Mouse (Mus musculus): ENCODE results near the gene Chid1. TPM values are rescaled to one million over a fixed set of nuclear protein-coding genes. Genes with fewer than 3 reads are reported as not detected.

Chid1 gene
- total and polyA plus RNA-seq, 3 experiments: 37.4 to 69.2 (median 50.7) TPM

DNA sequence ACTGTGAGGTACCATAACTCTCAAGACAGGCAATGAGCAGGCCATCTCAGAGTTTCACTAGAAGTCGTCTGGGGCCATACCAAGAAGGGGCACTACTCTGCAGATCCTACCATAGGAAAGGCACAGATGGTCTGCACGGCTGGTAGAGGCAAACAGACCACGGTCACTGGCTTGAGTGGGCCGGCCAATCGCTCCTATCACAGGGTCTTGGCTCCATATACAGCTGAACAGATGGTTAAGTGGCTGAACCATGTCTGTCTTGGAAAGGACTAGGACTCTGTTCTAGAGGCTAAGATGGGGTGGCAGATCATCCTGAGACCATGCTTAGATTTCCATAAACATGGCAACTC lies 37.1 kb downstream of the Chid1 start:
- DNase-seq: no peak

DNA sequence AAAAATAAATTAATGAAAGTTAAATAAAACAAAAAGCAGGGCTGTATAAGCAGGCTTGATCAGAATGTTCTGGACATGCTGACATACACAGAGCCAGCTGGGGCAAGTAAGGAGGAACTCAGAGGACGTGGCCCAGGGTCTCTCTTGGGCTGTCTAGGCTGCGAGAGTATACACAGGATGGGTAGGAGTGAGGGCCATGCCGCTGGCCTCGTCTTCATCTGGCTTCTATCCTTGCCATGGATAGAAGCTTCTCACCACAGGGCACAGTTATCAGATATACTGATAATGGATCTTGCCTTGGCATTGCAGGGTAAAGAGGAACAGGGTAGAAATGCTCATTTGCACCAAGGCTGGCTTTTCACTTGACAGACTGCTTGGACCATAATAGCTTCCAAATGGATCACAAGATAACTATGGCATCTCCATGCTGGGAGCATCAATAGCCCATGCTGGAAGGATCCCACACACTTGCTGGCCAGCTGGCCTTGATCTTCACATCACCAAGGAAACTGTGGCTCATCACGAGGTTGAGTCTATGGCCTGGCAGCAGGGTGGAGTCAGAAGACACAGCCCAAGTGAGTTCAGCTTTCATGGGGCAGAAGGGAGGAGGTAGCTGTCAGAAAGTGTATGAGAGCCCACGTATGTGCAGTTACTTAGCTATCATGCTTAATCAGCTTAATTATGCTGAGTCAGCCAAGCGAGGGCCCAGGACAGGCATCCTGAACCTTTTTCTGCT lies 37.7 kb downstream of the Chid1 start:
- DNase-seq: peak; percentile 84

DNA sequence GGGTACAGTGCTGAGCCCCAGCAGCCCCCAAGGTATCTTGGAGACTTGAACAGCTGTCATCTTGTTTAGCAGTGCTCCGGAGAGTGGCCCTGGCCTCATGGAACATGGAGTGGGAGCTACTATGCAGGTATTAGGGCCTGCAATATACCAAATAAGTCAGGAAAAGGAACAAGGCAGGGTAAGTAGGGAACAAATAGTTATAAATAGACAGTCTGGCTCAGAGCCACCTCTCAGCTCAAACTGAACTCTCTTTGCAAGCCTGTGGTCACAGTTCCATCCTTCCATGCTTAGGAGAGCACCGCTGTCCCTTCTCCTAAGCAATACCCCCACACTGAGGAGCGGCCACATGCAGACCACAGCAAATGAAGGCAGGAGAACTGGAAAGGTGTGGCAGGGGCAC lies 42.1 kb downstream of the Chid1 start:
- DNase-seq: no peak

DNA sequence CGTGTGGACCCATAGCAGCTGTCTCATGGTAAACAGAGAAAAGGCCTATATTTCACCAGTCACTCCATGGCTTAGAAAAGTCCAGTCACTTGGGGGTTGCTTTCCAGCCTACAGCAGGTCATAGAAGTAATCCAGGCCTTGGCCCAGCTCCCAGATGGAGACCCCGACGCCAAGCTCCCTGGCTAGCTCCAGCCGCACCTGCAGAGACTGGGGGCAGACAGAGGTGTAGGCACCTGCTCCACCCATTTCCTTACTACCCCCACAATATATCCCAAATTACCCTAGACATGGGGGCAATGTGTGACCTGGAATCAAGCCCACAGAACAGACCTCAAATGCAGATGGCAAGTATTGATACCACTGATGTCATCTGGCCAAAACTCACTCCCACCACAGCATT lies 43.7 kb downstream of the Chid1 start:
- no peak for DNase-seq

DNA sequence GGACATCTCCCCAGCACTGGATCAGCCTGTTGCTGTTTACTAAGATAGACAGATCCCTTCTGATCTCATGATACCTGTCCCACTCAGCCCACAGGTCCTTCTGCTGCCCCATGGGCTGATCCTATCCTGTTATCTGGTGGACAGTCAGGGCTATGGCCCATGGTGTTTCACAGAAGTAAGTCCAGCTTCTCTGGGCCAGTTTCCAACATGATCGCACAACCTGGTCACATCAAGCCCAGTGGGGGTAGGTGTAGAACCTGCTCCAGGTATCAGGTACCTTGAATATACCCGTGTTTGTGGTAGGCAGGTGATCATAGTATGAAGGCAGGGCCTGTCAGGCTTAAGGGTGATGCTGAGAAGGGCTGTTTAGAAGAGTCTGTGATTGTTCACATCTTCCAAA lies 44.3 kb downstream of the Chid1 start:
- no peak for DNase-seq

DNA sequence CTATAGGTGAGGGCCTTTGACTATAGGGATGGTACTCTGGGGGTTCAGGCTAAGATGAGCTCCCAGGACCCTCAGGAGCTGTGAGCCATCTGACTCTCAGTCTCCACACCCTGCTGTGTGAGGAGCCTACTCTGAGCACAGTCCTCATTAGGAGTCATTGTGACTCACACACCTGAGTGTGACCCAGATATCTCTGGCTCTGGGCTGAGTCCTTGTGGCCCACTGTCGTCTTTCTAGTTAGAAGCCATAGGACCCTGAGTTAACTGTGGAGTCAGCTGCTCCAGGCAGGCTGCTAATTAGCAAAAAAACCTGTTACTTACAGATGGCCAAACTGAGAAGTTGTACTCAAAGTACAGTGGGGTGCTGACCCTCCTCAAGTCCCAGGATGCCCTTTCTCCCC lies 45.9 kb downstream of the Chid1 start:
- no peak for DNase-seq

DNA sequence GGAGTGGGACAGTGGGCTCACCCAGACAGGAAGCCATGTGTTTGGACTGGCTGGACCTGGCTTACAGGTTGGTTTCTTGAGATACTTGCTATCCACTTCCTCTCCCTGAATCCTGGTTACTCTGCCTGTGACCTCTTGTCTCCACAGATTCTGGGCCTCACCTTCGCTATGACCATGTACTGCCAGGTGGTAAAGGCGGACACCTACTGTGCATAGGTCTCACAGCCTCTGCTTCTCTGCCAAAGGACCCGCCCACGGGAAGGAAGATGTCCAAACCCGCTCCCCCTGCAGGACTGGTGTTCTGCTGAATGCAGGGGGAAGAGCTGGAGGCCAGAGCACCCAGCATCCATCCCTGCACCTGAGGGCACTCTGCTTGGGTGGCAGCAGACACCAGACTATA lies 46.9 kb downstream of the Chid1 start:
- DNase-seq: no peak

DNA sequence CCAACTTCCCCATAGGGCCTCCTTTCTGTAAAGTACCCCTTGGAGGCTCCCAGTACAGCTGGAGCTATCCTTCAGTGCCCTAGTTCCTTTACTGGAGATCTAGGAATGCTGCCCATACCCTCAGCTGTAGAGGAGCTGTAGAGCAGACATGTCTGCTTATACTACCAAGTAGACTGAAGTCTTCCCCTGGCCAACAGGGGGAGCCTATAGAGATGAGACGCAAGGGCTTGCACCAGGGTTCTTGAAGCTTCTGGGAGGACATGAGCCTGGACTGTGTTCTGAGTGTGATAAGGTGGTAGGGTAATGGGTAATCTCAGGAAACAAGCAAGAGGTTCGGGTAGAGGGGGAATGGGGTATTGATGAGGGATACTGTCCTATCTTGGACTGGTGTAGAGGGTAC lies 48.5 kb downstream of the Chid1 start:
- no peak for DNase-seq

DNA sequence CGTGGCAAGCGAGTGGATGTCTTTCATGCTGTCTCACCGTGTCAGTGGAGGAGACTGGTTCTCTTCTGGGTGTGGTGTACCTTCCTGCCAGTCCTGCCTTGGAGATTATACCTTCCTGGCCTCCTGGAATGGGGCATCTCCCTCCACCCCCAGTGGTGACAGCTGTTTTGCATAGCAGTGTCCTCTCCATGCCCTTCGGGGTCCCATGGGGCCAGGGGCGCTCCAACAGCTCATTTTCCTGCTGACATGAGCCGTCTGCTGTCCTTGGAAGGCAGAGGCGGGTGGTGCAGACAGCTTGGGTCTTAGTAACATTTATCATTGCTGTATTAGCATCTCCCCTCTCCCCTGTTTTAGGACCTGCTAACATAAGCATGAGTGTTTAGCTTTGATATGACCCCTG lies 52.5 kb downstream of the Chid1 start:
- no peak for DNase-seq

DNA sequence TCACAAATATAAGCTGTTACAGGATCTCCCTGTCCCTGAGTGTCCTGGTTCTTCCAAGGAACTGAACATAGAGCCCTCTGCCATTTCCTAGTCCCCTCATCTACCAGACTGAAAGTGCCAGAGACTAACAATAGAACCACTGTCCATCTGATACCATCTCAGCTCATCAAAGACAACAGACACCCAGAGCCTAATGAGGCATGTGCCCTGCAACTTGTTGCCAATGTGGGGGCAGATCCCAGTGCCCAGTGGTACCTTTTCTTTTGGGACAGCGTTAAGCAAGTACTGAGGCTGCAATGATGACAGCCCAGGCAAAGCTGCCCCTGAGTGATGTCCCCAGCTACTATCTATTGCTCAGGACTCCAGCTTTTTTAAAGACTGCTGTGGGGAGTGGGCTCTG lies 53.4 kb downstream of the Chid1 start:
- DNase-seq: no peak

DNA sequence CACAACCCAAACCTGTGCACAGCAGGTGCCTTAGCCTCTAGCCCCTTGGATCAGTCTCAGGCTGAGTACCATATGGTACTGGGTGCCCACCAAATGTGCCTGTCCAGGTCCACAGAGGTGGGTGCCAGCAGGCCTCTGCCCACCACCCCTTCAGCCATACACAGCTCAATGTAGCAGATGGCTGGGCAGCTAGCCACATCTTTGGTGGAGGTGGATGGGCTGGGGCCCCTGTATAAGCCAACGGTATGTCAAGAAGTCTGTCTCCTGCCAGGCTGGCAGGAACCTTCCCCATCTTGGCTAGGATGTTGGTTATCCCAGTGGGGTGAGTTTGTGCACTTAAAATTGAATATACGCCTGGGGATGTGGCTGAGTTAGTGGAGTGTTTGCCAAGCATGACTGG lies 54.1 kb downstream of the Chid1 start:
- DNase-seq: no peak

DNA sequence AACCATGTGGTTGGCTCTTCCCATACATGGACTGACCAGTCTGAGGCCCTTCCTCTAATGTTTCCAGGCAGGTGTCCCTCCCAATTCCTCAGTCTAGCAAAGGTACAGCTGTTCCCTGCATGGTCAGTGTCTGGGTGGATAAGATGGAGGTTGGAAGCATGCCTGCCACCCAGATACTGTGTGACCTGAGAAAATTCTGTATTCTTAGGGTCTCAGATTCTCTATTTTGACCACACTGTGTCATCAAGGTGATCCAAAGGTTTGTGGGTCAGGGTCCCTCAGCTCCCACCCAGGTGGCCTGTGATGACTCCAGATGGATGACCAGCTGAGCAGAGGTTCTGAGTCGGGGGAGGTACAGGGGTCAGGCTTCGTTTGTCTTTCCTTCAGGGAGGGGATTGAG lies 54.5 kb downstream of the Chid1 start:
- no peak for DNase-seq

DNA sequence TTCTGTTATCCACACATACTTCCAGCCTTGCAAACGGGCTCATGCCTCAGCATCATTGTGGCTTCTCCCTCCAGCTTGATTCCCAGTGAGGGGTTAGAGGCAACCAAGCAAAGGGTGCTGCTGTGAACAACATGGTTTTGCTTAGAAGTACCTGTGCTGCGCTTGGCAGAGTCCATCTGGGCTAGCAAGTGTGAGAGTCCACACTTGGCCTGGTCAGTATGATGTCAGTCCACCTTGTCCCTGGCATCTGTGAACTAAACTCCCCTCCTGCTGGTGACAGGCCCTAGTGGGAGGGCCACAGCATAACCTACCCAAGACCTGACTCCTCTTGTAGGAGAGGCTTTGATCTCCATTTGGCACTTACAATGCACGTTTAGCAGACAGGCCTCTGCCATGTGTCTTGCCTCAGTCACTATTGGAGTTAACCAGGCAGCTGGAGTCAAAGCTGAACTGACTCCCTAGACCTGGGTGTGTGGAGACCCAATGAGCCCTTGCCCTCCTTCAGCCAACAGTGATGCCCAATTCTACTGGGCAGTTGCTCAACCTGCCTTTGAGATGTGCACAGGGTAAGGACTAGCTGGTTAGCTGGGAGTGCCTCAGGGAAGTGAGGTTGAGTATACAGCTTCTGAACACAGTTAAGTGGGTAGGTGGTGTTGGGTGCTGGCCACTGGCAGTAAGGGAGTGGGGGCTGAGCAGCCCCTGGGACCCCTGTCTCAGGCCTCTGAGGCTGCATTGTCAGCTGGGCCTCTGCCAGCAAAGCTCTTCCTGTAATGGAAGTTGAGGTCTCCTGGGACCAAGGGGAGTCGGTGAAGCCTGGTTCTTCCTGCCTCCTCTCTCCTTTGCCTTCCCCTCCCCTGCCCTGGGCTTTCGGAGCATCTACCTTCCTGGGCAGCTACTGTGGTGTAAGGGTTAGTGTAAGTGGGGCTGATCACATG lies 55.2 kb downstream of the Chid1 start:
- no peak for DNase-seq

DNA sequence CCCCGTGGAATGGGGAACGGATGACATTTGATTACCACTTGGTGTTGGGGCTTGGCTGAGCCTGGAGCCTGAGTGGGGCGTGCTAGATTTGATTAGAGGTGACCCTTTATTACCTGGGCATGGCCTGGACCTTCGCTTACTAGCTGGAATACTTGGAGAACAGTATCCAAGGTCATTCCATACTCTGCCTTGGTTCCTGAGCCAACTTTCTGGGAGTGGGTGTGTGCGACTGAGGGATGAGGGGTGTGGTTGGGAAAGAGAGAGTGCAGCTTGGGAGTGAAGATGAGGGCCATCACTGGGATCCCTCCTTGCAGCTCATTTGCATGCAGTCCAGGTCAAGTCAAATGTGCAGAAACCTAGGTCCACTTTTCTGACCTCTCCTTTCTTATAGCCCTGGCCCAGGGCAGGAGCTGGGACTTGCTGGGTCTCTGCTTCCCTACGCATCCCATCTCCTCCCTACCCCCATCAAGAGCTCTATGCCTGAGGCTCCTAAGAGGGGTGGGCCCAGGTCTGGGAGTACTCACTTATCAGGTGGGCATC lies 56.5 kb downstream of the Chid1 start:
- no peak for DNase-seq

DNA sequence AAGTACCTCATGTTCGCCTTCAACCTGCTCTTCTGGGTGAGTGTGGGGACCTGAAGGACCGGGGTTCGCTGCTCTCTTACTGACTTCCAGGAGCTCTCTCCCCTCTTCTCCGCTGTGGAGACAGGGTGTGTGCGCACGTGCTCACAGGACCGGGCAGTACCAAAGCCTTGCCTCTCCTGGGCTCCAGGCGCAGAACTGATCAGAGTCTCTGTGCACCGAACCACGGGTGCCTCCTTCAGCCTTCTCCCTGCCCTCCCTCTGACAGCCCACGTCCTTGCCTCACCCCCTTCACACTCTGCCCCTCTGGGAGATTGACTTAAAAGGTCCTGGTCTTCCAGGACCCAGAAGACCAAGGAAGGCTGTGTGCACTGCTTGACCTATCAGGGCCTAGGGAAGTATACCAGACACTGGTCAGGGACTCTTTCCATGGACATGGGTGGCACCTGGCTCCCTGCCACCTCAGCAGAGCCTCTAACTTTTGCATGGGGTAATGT lies 57.1 kb downstream of the Chid1 start:
- DNase-seq: no peak

DNA sequence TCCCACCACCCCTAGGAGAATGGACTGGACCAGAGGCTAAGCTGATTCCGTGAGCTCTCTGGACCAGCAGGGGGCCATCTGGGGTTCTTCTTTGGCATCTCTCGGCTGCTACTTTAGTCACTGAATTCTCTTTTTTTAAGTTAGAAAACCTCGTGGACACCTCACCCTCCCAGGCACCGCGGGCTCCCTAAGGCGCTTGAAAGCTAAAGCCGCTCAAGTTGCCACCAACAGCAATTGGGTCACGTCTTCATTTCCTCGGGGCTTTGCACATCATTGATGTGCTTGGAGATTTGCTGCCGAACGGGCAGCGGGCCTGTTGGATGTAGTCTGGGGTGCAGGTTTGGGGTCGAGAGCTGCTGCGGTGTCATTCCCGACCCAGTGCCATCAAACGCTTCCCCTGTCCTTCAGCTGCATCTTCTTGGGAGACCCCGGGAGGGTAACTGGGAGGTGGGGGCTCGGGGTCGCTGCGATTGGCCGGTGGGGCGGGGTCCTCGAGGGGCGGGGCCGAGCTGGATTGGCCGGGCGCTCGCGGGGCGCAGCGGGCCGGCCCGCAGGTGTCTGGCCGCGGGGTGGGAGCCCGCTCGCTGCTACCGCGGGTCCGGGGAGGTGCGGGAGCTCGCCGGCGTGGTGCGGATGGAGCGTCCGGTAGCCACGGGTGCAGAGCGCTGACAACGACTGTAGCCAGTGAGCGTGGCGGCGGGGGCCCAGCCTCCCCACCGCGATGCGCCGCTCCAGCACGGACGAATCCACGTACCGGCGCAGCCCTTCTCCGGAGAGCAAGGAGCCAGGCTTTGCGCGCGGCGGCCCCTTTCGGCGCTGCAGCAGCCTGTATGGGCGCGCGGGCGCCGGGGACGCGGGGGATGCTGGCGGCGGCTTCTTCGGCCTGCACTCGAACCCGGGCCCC lies 57.9 kb downstream of the Chid1 start:
- DNase-seq: peak; percentile 65

DNA sequence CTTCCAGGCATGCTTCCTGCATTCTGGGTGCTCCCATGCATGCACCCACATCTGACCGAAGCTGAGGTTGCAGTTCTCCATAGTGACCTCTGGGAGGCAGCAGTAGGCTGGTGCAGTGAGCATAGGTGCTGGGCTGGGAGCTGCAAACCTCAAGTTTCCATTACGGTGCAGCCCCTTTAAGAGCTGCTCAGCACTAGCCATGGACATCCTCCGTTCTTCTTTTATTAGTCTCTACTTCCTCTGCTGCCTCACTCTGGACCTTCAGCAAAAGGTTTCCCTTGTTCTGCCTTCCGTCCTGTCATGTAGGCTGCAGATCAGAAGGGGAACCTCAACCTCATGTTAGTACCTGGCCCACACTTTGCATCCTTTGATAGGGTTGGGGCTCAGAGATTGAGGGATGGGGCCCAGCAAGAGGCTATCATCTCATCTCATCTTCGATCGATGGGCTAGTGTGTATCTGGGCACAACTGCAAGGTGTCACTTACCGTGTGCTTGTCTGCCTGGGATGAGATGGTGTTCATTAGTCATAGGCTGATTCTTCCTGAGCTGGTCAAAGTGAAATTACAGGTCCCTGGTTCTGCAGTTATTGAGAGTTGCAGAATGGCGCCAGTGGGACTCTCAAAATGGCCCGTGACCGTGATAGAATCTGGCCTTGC lies 58.7 kb downstream of the Chid1 start:
- peak; percentile 67 for DNase-seq

DNA sequence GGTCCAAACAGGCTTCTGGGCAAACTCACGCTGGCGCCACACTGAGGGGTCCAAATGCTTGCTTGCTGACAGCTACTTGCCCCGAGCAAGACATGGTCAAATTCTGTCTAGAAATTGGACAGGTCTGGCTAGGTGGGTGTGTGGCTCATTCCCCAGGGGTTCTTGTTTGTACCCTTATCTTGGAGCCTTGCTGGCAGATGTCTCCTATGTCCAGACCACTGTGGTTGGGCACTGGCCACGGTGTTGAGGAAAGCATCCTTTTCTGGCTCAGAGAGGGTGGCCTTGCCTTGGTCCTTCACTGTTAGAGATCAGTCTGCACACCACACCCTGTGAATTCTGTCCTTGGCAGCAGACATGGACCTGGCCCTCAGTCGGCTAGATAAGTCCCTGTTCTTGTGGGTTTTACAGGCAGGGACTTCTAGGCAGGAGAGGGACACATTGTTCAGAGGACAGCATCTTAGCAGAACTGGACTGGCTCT lies 61.3 kb downstream of the Chid1 start:
- DNase-seq: peak; percentile 71

DNA sequence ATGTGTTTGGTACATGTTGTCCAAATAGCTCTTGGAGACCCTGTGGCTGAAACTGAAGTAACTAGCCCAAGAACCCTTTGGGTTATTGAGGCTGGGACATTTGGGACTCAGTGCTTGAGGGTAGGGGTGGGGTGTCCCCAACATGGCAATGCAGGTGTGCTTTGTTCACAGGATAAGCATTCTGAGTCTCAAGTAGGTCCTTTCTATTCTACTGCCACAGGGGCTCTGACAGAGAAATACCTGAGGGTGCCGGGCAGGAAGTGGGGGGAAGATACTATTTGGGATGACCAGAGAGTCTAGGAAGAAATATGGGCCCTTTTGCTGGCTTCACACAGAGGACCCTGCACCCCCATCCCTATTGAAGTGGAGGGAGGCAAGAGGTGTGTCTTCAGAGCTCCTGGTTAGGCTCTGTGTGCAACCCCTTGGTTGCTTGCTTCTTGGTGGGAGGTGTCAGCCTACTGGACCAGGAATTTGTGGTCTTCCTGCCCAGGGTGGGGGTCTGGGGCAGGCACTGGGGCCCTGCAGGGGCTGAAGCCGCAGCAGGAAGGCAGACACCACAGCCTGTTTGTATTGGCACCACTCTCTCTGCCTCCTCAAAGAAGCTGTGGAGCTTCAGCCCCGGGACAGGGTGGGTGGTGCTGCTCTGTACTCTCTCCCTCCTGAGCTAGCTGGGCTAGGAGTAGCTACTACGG lies 61.9 kb downstream of the Chid1 start:
- DNase-seq: peak; percentile 40

DNA sequence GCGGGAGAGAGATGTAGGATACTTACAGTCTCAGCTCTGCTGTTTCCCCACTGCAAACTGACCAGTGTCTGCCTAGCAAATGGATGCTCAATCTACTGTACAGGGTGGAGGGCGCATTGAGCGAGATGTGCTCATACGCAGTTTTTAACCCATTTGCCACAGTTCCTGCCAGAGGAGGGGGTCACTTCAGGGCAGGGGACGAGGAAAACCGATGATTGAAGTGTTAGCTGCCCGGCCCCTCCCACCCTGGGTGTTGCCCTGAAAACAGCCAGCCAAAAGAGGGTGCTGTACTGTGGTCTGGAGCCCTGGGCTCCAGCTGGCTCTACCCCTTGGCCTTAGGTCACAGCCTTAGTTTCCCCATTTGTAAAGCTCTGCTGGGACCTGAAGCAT lies 62.7 kb downstream of the Chid1 start:
- peak; percentile 62 for DNase-seq

All from adrenal gland, adult 2 months (tissue).